In the genomic region with DNA sequence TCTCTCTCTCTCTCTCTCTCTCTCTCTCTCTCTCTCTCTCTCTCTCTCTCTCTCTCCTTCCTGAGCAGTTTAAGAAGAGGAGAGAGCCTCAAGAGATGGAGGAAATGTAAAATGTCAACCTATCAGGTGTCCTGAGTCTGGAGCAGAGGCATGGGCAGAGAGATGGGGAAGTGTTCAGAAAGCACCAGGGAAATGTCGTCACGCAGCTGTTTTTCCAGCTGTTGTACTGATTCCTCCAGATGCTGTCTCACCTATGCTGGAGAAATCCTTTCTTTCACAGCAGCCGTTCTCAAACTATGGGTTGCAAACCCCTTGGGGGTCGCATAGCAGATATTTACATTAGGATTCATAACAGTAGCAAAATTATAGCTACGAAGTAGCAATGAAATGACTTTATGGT, we compare ENCODE assay signal across 12 mouse cellular contexts. TPM values are rescaled to one million over a fixed set of nuclear protein-coding genes. Genes with fewer than 3 reads are reported as not detected.
DNase-seq lines count a peak whose midpoint lies in the region; ATAC-seq and TF ChIP-seq lines count a peak whose summit lies in the region.
"Had no signal": no experiment of that assay in that cellular context is flagged by ENCODE, and none has a peak within 500 bp of the region (broad histone marks: within the 10 kb centered on the region; RNA-seq: fewer than 3 reads in every experiment).

No protein-coding gene starts in this region.

- no peak for ATAC-seq in heart, embryonic 13.5 days (ENCODE audit: extremely low read depth, insufficient number of reproducible peaks, low FRiP score, low TSS enrichment)
- ATAC-seq in heart, embryonic 11.5 days (replicated peaks; ENCODE audit: insufficient number of reproducible peaks, low FRiP score, low TSS enrichment) = no peak
- ATAC-seq in midbrain, postnatal 0 days (ENCODE audit: low FRiP score) = no peak
- ATAC-seq in midbrain, embryonic 14.5 days (ENCODE audit: low FRiP score, low TSS enrichment) = no peak
- ATAC-seq in stomach, postnatal 0 days (ENCODE audit: low FRiP score, low TSS enrichment) = no peak

- no peak overlapping the region for H3K4me3 ChIP-seq in heart, embryonic 13.5 days
- no peak overlapping the region for H3K4me3 ChIP-seq in heart, embryonic 11.5 days (ENCODE audit: low read depth, low read length)
- H3K4me3 ChIP-seq in midbrain, postnatal 0 days (ENCODE audit: low read depth, low read length) = no peak overlapping the region
- no peak overlapping the region for H3K4me3 ChIP-seq in midbrain, embryonic 14.5 days (replicated peaks; ENCODE audit: low read depth, low read length)
- H3K4me3 ChIP-seq in limb, embryonic 10.5 days = no peak overlapping the region
- no peak overlapping the region for H3K4me3 ChIP-seq in stomach, postnatal 0 days (ENCODE audit: low read depth, low read length)

- WGBS in heart, embryonic 13.5 days = 77% methylated on average over 5 of the region's 5 CpGs
- 68% methylated on average over 5 of the region's 5 CpGs for WGBS in heart, embryonic 11.5 days (ENCODE audit: insufficient replicate concordance)
- WGBS in midbrain, postnatal 0 days = 81% methylated on average over 5 of the region's 5 CpGs
- 84% methylated on average over 5 of the region's 5 CpGs for WGBS in midbrain, embryonic 14.5 days
- WGBS in limb, embryonic 10.5 days = 77% methylated on average over 5 of the region's 5 CpGs
- WGBS in stomach, postnatal 0 days = 66% methylated on average over 5 of the region's 5 CpGs

- peak overlapping the region; percentile 87 for H3K27ac ChIP-seq in heart, embryonic 13.5 days (replicated peaks)
- H3K27ac ChIP-seq in heart, embryonic 11.5 days (ENCODE audit: low read depth, low read length) = no peak overlapping the region
- H3K27ac ChIP-seq in midbrain, postnatal 0 days (ENCODE audit: low read depth, low read length) = no peak overlapping the region
- H3K27ac ChIP-seq in midbrain, embryonic 14.5 days (replicated peaks; ENCODE audit: low read depth, low read length) = no peak overlapping the region
- peak overlapping the region; percentile 81 for H3K27ac ChIP-seq in limb, embryonic 10.5 days
- peak overlapping the region; percentile 78 for H3K27ac ChIP-seq in stomach, postnatal 0 days (replicated peaks)

- peaks cover 10% of the 10 kb centered on the region; the same call in 1 of the 2 replicates for H3K36me3 ChIP-seq in heart, embryonic 13.5 days
- H3K36me3 ChIP-seq in heart, embryonic 11.5 days (ENCODE audit: control insufficient read depth, insufficient read depth, low read length) = no peaks in the 10 kb centered on the region
- no peaks in the 10 kb centered on the region for H3K36me3 ChIP-seq in midbrain, postnatal 0 days (ENCODE audit: insufficient read depth, low read length)
- H3K36me3 ChIP-seq in midbrain, embryonic 14.5 days (ENCODE audit: control insufficient read depth, insufficient read depth, low read length) = no peaks in the 10 kb centered on the region
- no peaks in the 10 kb centered on the region for H3K36me3 ChIP-seq in limb, embryonic 10.5 days
- no peaks in the 10 kb centered on the region for H3K36me3 ChIP-seq in stomach, postnatal 0 days (ENCODE audit: control insufficient read depth, insufficient read depth, low read length)

- TF ChIP-seq EP300 in stomach, postnatal 0 days (optimal IDR thresholded peaks at IDR 0.05) = no peak

- peak; percentile 21 for DNase-seq in midbrain, postnatal 0 days (ENCODE audit: low spot score)
- no peak for DNase-seq in midbrain, embryonic 14.5 days
- no peak for DNase-seq in limb, embryonic 10.5 days (ENCODE audit: low spot score)
- DNase-seq in stomach, postnatal 0 days (ENCODE audit: low spot score) = no peak
- no peak for DNase-seq in embryo, embryonic 10.5 days (ENCODE audit: low spot score)
- DNase-seq in kidney, postnatal 10 days = no peak
- DNase-seq: kidney, adult 8-10 months; spleen, adult 18-20 months had no signal

- TF ChIP-seq CTCF in midbrain, postnatal 0 days (IDR thresholded peaks at IDR 0.05) = no peak
- no peak for TF ChIP-seq CTCF in stomach, postnatal 0 days (IDR thresholded peaks at IDR 0.05; ENCODE audit: low read depth)

- H3K9ac ChIP-seq in heart, embryonic 13.5 days = no peak overlapping the region
- H3K9ac ChIP-seq in heart, embryonic 11.5 days (ENCODE audit: low read depth, low read length) = no peak overlapping the region
- no peak overlapping the region for H3K9ac ChIP-seq in midbrain, postnatal 0 days (replicated peaks; ENCODE audit: low read length, poor library complexity, severe bottlenecking)
- no peak overlapping the region for H3K9ac ChIP-seq in midbrain, embryonic 14.5 days (replicated peaks; ENCODE audit: low read length)
- no peak overlapping the region for H3K9ac ChIP-seq in stomach, postnatal 0 days (ENCODE audit: low read length)
- H3K9ac ChIP-seq: lung, embryonic 14.5 days had no signal

- H3K9me3 ChIP-seq in heart, embryonic 13.5 days = no peaks in the 10 kb centered on the region
- H3K9me3 ChIP-seq in heart, embryonic 11.5 days (replicated peaks; ENCODE audit: control insufficient read depth, low read length) = no peaks in the 10 kb centered on the region
- no peaks in the 10 kb centered on the region for H3K9me3 ChIP-seq in midbrain, postnatal 0 days (ENCODE audit: low read length)
- no peaks in the 10 kb centered on the region for H3K9me3 ChIP-seq in midbrain, embryonic 14.5 days (ENCODE audit: control insufficient read depth, low read length)
- H3K9me3 ChIP-seq in limb, embryonic 10.5 days (replicated peaks) = no peaks in the 10 kb centered on the region
- H3K9me3 ChIP-seq in stomach, postnatal 0 days (ENCODE audit: control insufficient read depth, low read length) = no peaks in the 10 kb centered on the region

- no peaks in the 10 kb centered on the region for H3K27me3 ChIP-seq in heart, embryonic 13.5 days (replicated peaks)
- H3K27me3 ChIP-seq in heart, embryonic 11.5 days (ENCODE audit: control insufficient read depth, insufficient read depth, low read length) = no peaks in the 10 kb centered on the region
- no peaks in the 10 kb centered on the region for H3K27me3 ChIP-seq in midbrain, postnatal 0 days (ENCODE audit: insufficient read depth, low read length)
- H3K27me3 ChIP-seq in midbrain, embryonic 14.5 days (ENCODE audit: control insufficient read depth, insufficient read depth, low read length) = no peaks in the 10 kb centered on the region
- H3K27me3 ChIP-seq in limb, embryonic 10.5 days (ENCODE audit: low read depth, poor library complexity, severe bottlenecking) = no peaks in the 10 kb centered on the region
- no peaks in the 10 kb centered on the region for H3K27me3 ChIP-seq in stomach, postnatal 0 days (ENCODE audit: control insufficient read depth, insufficient read depth, low read length)

- H3K4me1 ChIP-seq in heart, embryonic 13.5 days = peaks cover 66% of the 10 kb centered on the region
- H3K4me1 ChIP-seq in heart, embryonic 11.5 days (ENCODE audit: control insufficient read depth, insufficient read depth, low read length) = peaks cover 19% of the 10 kb centered on the region
- H3K4me1 ChIP-seq in midbrain, postnatal 0 days (ENCODE audit: insufficient read depth, low read length) = no peaks in the 10 kb centered on the region
- no peaks in the 10 kb centered on the region for H3K4me1 ChIP-seq in midbrain, embryonic 14.5 days (ENCODE audit: control insufficient read depth, insufficient read depth, low read length)
- peaks cover 28% of the 10 kb centered on the region for H3K4me1 ChIP-seq in limb, embryonic 10.5 days
- peaks cover 4% of the 10 kb centered on the region; the same call in 1 of the 2 replicates for H3K4me1 ChIP-seq in stomach, postnatal 0 days (replicated peaks; ENCODE audit: control insufficient read depth, insufficient read depth)

- H3K4me2 ChIP-seq in heart, embryonic 13.5 days = no peak overlapping the region
- no peak overlapping the region for H3K4me2 ChIP-seq in heart, embryonic 11.5 days
- H3K4me2 ChIP-seq in midbrain, postnatal 0 days (ENCODE audit: low read depth, low read length, poor library complexity, severe bottlenecking) = no peak overlapping the region
- no peak overlapping the region for H3K4me2 ChIP-seq in midbrain, embryonic 14.5 days (ENCODE audit: low read length)
- no peak overlapping the region for H3K4me2 ChIP-seq in stomach, postnatal 0 days (replicated peaks; ENCODE audit: low read depth)
- H3K4me2 ChIP-seq: lung, embryonic 14.5 days had no signal

RNA-seq across cellular contexts. Expression of a gene that starts 30.5 kb away (rescaled TPM):
- 52.9 and 65.4 TPM in 2 replicates for polyA plus RNA-seq in heart, embryonic 13.5 days (2015; fragmentation: Nextera tagmentation; extraction: Ambion mirVana)
- polyA plus RNA-seq in heart, embryonic 11.5 days (2014; fragmentation: Nextera tagmentation; extraction: Ambion mirVana) = 38.7 TPM in 2 replicates
- total RNA-seq in midbrain, postnatal 0 days (2014; rRNA removed) = 23.5 and 31.8 TPM in 2 replicates
- polyA plus RNA-seq in midbrain, postnatal 0 days (2015; fragmentation: Nextera tagmentation; extraction: Ambion mirVana) = 32.9 and 33.3 TPM in 2 replicates
- 6.9 and 12.7 TPM in 2 replicates for polyA plus RNA-seq in midbrain, embryonic 14.5 days (2014; fragmentation: Nextera tagmentation; extraction: Ambion mirVana)
- polyA plus RNA-seq in limb, embryonic 10.5 days (2016; fragmentation: Nextera tagmentation; extraction: Ambion mirVana) = 3.0 and 5.1 TPM in 2 replicates
- polyA plus RNA-seq in stomach, postnatal 0 days (2015; fragmentation: Nextera tagmentation; extraction: Ambion mirVana) = 48.6 and 51.6 TPM in 2 replicates
- total RNA-seq: megakaryocyte, adult 5-6 weeks had no signal

Comparison
In these comparisons a context has a peak if more than half of its experiments do, and no peak if none do; other contexts are left out.
1. H3K27ac ChIP-seq: peak in heart, embryonic 13.5 days (single experiment), limb, embryonic 10.5 days (single experiment) and stomach, postnatal 0 days (single experiment); none in heart, embryonic 11.5 days (single experiment), midbrain, postnatal 0 days (single experiment) and midbrain, embryonic 14.5 days (single experiment).